Mouse (Mus musculus): ENCODE measurements around the gene Vmn1r80.
"Not testable (repeated sequence)": the region's sequence is repeated elsewhere in the genome, so short reads cannot be mapped to it uniquely, and the experiment has no call there.

Vmn1r80 gene

DNA sequence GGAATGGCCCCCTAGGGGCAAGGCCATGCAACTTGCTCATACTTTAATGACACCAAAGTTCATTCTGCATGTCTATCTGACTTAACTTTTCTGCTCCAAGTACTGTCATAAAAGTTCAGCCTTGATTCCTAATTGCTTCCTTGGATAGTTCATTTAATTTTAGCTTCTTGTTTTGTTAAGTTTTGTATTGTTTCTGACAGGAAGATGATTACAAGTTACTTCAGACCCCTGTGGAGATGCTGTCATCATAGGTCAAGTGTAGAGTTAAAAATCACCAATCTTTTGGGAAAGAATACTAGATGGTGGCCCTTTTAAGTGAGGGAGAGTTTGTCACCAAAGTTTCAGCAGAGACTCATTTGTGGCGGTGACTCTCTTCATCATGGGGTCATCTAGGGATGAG lies at the start of gene Vmn1r80:
Vmn1r80 (plus strand) TSS at position 301 of the 400 bp plus-strand sequence.
- no peak for DNase-seq (ENCODE audit: low spot score in 2 of 2)

DNA sequence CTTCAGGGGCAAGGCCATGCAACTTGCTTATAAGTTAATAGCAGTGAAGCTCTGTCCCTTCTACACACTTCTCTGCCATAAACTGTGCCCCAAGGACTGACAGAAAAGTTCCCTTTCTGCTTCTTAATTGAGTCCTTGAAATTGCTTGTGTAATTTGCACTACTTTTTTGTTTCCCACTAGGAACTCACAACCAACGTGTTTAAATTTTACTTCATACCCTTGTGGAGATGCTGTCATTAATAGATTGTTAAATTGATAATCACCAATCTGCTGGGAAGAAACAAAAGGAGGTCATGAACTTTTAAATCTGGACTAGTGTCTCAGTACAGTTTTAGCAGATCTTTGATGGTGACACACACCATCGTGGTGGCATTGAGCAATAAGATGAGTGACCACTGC lies 39.1 kb upstream of the Vmn1r80 start, which contains the start of gene Vmn1r78:
Vmn1r78 (plus strand) TSS at position 301 of the 400 bp plus-strand sequence.
- no peak for DNase-seq (ENCODE audit: low spot score in 2 of 2)

DNA sequence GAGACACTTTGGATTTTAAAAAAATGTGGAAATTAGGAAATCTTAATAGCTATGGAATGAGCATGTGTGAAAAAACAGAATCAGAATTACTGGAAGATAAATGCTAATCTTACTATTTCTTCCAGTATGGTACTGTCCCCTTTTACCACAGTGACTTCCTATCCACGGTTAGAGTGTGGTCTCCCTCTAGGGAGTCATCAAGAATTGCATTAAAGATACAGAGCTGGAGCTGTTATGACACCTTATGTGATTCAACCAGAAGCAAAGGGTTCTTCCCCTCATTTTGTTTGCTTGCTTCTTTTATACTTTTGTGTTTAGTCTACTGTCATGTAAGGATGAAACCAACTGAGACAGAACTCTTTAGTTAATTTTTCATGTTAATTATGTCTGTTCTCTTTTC lies 32.6 kb upstream of the Vmn1r80 start:
- DNase-seq (ENCODE audit: low spot score in 2 of 2): not testable (repeated sequence)

DNA sequence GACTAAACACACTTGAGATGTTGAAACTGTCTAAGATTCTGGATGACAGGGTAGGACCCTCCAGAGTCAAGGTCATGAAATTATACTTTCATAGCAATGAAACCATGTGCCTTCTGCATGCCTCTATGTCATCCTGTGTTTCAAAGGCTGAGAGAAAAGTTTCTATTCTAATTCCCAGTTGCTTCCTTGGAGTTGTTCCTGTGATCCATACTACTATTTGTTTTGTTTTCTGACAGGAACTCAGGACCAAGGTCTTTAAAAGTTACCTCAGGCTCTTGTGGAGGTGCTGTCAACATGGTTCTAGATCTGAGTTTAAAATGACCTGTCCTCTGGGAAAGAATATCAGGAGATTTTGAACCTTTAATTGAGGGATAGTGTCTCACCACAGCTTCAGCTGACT lies 18.1 kb upstream of the Vmn1r80 start, which contains the start of gene Vmn1r79:
Vmn1r79 (plus strand) TSS at position 301 of the 400 bp plus-strand sequence.
- not testable (repeated sequence) for DNase-seq (ENCODE audit: low spot score in 2 of 2)

DNA sequence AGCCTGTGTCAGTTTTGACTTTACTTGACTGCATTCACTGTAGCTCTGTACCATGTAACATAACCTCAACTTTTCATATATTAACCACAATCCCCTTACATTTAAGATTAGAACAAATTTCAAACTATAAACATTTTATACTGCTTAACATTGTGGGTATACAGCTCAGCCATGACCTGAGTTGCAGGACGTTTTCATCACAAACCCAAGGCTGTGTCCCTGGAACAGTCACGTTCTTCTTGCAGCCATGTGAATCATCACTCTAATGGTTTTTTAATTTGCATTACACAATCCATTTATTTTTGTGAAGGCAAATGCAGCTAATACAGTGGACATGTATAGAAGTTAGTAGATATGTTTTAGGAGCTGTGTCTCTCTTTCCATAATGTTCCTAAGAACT lies 16.2 kb upstream of the Vmn1r80 start:
- DNase-seq (ENCODE audit: low spot score in 2 of 2): not testable (repeated sequence)

DNA sequence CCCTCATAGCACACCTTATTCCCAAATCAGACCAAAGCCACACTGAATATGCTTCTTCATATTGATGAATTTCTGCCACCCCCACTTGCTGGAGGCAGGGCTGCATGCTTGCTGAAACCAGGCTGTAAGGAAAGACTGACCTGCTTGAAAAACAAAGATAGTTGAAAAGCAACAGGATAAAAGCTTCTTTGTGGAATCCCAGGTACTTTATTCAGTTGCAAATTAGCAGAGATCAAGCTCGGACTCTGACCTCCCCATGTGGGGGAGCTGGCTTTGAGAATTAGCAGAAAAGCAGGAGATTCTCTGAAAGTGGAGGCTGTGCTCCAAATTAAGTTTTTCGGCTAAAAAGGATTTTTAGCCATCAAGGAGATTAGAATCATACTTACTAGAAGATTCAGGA lies 15.1 kb downstream of the Vmn1r80 start:
- DNase-seq (ENCODE audit: low spot score in 2 of 2): no peak
